Mouse (Mus musculus): ENCODE measurements around the gene Lrrc4b.
A peak's percentile ranks its signal among the peaks of the same experiment; 100 is the strongest.

Gene Lrrc4b

GRCm38 (mm10) chr7:44486927-44487575, 58.2 kb downstream of the Lrrc4b start:
- no peak for DNase-seq (ENCODE audit: low spot score)

- no peak for DNase-seq (ENCODE audit: low spot score)
These were observed 59.1 kb downstream of the Lrrc4b start for GRCm38 (mm10) chr7:44487936-44488335.

DNA sequence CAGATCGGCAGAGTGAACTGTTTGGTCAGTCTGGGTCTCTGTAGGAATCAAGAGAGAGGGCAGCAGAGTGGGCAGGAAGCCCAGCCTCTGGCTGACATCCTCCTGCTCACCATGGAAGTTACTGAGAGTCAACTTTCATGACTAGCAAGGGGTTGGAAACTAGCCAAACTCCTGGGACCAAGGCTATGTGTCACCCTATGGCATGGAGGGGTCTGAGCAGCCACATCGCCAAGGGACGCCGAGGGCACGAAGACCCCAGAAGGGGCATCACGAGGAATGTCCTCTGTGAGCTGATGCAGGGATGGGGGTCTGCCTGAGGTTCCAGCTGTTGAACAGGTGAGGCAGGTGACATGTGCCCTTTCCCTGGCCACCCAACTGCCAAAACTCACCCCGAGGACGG, 59.7 kb downstream of the Lrrc4b start:
- no peak for DNase-seq (ENCODE audit: low spot score)

DNA sequence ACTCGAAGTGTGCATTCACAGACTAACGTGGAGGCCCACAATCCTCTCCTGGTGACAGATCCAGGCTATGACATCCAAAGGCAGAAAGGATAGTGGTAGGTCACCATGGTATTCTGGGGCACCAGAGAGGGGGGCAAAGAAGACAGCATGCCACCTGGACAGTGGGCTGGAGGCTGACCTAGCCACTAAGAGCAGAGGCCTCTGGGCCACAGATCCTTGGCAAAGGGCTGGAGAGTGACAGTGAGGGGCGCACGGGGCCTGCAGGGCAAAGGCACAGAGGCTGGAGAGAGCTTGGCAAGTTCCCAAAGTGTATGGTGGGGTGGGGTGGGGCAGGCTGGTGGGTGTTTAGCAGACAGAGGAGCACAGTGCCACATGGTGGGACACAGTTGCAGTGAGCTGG, 61.5 kb downstream of the Lrrc4b start:
- DNase-seq (ENCODE audit: low spot score), result no peak

GRCm38 (mm10) chr7:44491391-44491790, 62.6 kb downstream of the Lrrc4b start:
- DNase-seq (ENCODE audit: low spot score), result no peak

DNA sequence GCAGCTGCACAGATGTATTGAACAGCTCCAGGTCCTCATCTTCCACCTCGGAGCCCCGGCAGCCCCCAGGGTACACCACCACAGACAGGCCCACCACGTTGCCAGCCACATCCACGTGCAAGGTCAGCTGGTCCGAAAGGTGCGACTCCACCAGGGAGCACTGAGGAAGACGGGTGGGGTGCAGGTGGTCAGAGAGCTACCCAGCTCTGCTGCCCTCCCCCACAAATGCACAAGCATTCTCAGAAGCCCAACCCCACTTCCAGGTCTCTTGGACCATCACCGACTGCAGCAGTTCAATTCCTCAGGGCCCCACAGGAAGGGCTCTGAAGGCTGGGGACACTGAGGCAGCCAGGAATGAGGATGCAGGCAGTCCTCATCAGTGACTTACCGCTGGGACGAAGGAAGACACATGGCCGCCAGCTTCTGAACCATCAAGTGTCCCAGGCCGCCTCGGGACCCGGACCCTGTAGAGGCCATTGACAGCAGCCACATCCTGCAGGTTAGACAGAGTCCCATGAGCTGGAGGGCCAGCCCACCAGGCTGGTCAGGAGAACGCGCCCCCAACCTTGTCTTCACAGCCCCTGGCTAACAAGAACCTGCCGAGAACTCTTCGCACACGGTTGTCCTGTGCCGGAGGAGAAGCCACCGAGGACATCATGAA, 63.5 kb downstream of the Lrrc4b start:
- no peak for DNase-seq (ENCODE audit: low spot score)

- no peak for DNase-seq (ENCODE audit: low spot score)
These were observed 65.9 kb downstream of the Lrrc4b start for GRCm38 (mm10) chr7:44494681-44495080.

GRCm38 (mm10) chr7:44495086-44495485, 66.3 kb downstream of the Lrrc4b start:
- no peak for DNase-seq (ENCODE audit: low spot score)

DNA sequence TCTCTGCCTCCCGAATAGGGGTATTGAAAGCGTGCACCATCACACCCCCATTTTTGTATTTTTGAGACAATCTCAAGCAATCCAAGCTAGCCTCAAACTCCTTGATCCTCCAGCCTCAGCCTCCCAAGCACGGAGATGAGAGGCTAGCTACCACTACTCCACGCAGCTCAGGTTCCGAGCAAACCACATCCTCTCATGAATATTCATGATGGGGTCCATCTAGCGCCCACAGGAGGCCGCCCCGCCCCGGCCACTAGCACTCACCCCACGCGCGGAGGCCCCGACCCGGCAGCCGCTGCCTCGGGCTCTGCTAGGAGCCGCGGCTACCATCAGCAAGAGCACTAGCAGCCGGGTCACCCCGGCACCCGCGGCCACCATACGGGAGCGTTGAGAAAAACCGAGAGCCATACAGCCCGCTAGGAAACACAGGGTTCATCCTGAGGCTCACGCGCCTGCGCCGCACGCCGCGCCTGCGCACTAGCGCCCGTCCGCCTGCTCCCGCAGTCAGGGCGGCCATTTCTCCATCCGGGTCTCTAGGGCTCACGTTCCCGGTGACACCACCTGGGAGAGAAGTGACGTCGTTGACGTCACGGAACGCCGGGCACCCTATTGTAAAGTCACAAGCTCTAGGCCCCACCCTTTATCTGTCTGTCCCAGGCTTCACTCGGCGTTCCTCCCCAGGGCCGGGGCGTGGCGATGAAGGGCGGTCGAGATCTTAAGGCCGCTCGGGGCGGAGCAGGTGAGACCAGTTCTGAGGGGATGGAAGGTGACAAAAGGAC, 67.4 kb downstream of the Lrrc4b start, which contains the start of the genes Emc10 and Fam71e1:
Gene Emc10, minus strand, starts transcription at position 538 of the 779 bp plus-strand sequence.
Gene Fam71e1, plus strand, starts transcription at position 590 of the 779 bp plus-strand sequence.
- peak; percentile 100 for DNase-seq (ENCODE audit: low spot score)

- no peak for DNase-seq (ENCODE audit: low spot score)
These were observed 67.9 kb downstream of the Lrrc4b start for GRCm38 (mm10) chr7:44496771-44497109.

- DNase-seq (ENCODE audit: low spot score), result no peak
These were observed 68.7 kb downstream of the Lrrc4b start for GRCm38 (mm10) chr7:44497361-44498055.

GRCm38 (mm10) chr7:44498922-44499321, 70.1 kb downstream of the Lrrc4b start:
- no peak for DNase-seq (ENCODE audit: low spot score)

GRCm38 (mm10) chr7:44500046-44500445, 71.2 kb downstream of the Lrrc4b start:
- no peak for DNase-seq (ENCODE audit: low spot score)

DNA sequence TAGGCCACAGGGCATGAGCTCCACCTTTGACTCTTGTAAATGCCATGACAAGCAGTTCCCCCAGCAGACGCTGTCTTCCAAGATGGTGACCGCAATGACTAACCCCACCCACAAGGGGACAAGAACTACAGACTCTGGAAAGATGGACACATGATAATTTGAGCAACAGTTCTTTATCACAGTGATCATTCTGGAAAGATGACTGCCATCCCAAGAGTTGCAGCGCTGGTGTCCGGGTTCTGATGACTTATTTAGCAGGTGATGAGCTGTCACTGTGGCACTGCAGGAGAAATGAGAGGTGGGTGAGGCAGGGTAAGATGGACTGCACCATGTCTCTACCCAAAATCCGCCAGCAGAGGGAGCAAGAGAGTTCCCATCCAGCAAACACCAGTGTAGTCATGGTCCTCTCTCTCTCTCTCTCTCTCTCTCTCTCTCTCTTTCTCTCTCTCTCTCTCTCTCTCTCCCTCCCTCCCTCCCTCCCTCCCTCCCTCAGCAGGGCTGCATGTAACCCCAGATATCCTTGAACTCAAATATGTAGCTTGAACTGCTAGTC, 72.8 kb downstream of the Lrrc4b start:
- DNase-seq (ENCODE audit: low spot score), result peak; percentile 73

GRCm38 (mm10) chr7:44507491-44507890, 78.7 kb downstream of the Lrrc4b start:
- no peak for DNase-seq (ENCODE audit: low spot score)

Data from c-Kit-positive CD71-positive TER-119-positive erythroid progenitor cells, embryonic 14.5 days (primary cell).